Mouse (Mus musculus) adrenal gland, postnatal 14 days (tissue): ENCODE data around the gene Rlf. TPM values are rescaled to one million over a fixed set of nuclear protein-coding genes. Genes with fewer than 3 reads are reported as not detected.
"Not testable (repeated sequence)": the region's sequence is repeated elsewhere in the genome, so short reads cannot be mapped to it uniquely, and the experiment has no call there.

Experiments
- DNase-seq: peaks from one replicate; pipeline ENCODE4 v3.0.0; 2021; ENCODE audit warnings: mixed read lengths
- total RNA-seq: library from RNA; stranded (reverse); gene quantifications from 2 replicates; pipeline ENCODE4 v1.2.3, GENCODE M21; 2021

Rlf gene
- total RNA-seq, 1 experiment from 2014 or later = 16.5 TPM

- not testable (repeated sequence) for DNase-seq
Observed at GRCm38 (mm10) chr4:121166697-121167096, 48.2 kb downstream of the Rlf start.

- DNase-seq = no peak
Observed at GRCm38 (mm10) chr4:121163501-121164030, 51.3 kb downstream of the Rlf start.

- no peak for DNase-seq
Observed at GRCm38 (mm10) chr4:121109126-121109525, 105.8 kb downstream of the Rlf start, which contains the start of gene Tmco2. Tmco2 (minus strand) TSS chr4:121109226.

- no peak for DNase-seq
Observed at GRCm38 (mm10) chr4:121103304-121103703, 111.6 kb downstream of the Rlf start.

- peak; percentile 87 for DNase-seq
Observed at GRCm38 (mm10) chr4:121097650-121098378, 117.1 kb downstream of the Rlf start, which contains the start of gene Zmpste24. Zmpste24 (minus strand) TSS chr4:121098241.

Other genes starting within 250 kb of the Rlf start
- 31.5 and 42.3 TPM in 2 replicates for gene Smap2, start 197.8 kb downstream of the Rlf start, total RNA-seq
- 1.0 and 1.1 TPM in 2 replicates for gene Col9a2, start 175.7 kb downstream of the Rlf start, total RNA-seq
- 36.5 and 36.9 TPM in 2 replicates for gene Zmpste24, start 116.8 kb downstream of the Rlf start, total RNA-seq
- gene Tmco2, start 105.9 kb downstream of the Rlf start, total RNA-seq = not detected in 2 replicates
- not detected in 2 replicates for gene Gm12888, start 109.8 kb upstream of the Rlf start, total RNA-seq
- not detected in 2 replicates for gene Gm12886, start 208.0 kb upstream of the Rlf start, total RNA-seq